Mouse (Mus musculus): Measurements from ENCODE around the gene AC124108.1.

- TF ChIP-seq POLR2A (IDR thresholded peaks at IDR 0.05; ENCODE audit: control insufficient read depth, extremely low read depth, insufficient read depth, low read length, poor library complexity) (no peak), CTCF (IDR thresholded peaks at IDR 0.05; ENCODE audit: borderline replicate concordance, control insufficient read depth, extremely low read depth, insufficient read depth, low read length, poor library complexity) (no peak)
Measured at GRCm38 (mm10) chr1:132164780-132165518, 26.3 kb upstream of the AC124108.1 start.

All from thymus, adult 2 months (tissue).